8 mouse cellular contexts compared by ENCODE assay signal in genomic region chr5:124030386-124031067, GRCm38 (mm10). TPM values are rescaled to one million over a fixed set of nuclear protein-coding genes. Genes with fewer than 3 reads are reported as not detected.
A peak's percentile ranks its signal among the peaks of the same experiment; 100 is the strongest.
DNase-seq lines count a peak whose midpoint lies in the region; ATAC-seq lines count a peak whose summit lies in the region.

No protein-coding gene starts in this region.

- peak overlapping the region; percentile 87 for H3K4me2 ChIP-seq in lung, embryonic 15.5 days
- H3K4me2 ChIP-seq in hindbrain, embryonic 11.5 days (replicated peaks; ENCODE audit: low read depth, low read length), result peak overlapping the region; percentile 68
- peak overlapping the region; percentile 83 for H3K4me2 ChIP-seq in midbrain, embryonic 14.5 days (ENCODE audit: low read length)

- DNase-seq in lung, postnatal 4 days, result no peak
- peak; percentile 71 for DNase-seq in cerebellum, postnatal 10 days
- DNase-seq in hindbrain, embryonic 11.5 days (ENCODE audit: low spot score), result no peak
- DNase-seq in midbrain, embryonic 14.5 days, result peak; percentile 66
- no peak for DNase-seq in layer of hippocampus, adult 8-10 months (ENCODE audit: low spot score in 2 of 2)
- DNase-seq in frontal cortex, adult 2 months (ENCODE audit: extremely low spot score in 1 of 2, low spot score in 1 of 2), result no peak

- 35% methylated on average over 12 of the region's 12 CpGs for WGBS in lung, embryonic 15.5 days
- WGBS in hindbrain, embryonic 11.5 days, result 46% methylated on average over 12 of the region's 12 CpGs
- WGBS in midbrain, embryonic 14.5 days, result 12% methylated on average over 12 of the region's 12 CpGs

- H3K36me3 ChIP-seq in lung, embryonic 15.5 days, result no peaks in the 10 kb centered on the region
- H3K36me3 ChIP-seq in hindbrain, embryonic 11.5 days (ENCODE audit: control insufficient read depth, insufficient read depth, low read length), result no peaks in the 10 kb centered on the region
- no peaks in the 10 kb centered on the region for H3K36me3 ChIP-seq in midbrain, embryonic 14.5 days (ENCODE audit: control insufficient read depth, insufficient read depth, low read length)

- H3K4me3 ChIP-seq in lung, embryonic 15.5 days, result peak overlapping the region; percentile 86
- H3K4me3 ChIP-seq in hindbrain, embryonic 11.5 days (ENCODE audit: low read depth, low read length), result peak overlapping the region; percentile 89
- H3K4me3 ChIP-seq in midbrain, embryonic 14.5 days (replicated peaks; ENCODE audit: low read depth, low read length), result peak overlapping the region; percentile 95

- peak overlapping the region; percentile 94 for H3K27ac ChIP-seq in lung, embryonic 15.5 days
- H3K27ac ChIP-seq in hindbrain, embryonic 11.5 days (ENCODE audit: low read depth, low read length), result peak overlapping the region; percentile 81
- peak overlapping the region; percentile 93 for H3K27ac ChIP-seq in midbrain, embryonic 14.5 days (replicated peaks; ENCODE audit: low read depth, low read length)

- H3K27me3 ChIP-seq in lung, embryonic 15.5 days, result no peaks in the 10 kb centered on the region
- no peaks in the 10 kb centered on the region for H3K27me3 ChIP-seq in hindbrain, embryonic 11.5 days (ENCODE audit: control insufficient read depth, insufficient read depth, low read length)
- H3K27me3 ChIP-seq in midbrain, embryonic 14.5 days (ENCODE audit: control insufficient read depth, insufficient read depth, low read length), result no peaks in the 10 kb centered on the region

- H3K9ac ChIP-seq in lung, embryonic 15.5 days, result peak overlapping the region; percentile 96
- peak overlapping the region; percentile 92 for H3K9ac ChIP-seq in hindbrain, embryonic 11.5 days (ENCODE audit: low read depth, low read length)
- peak overlapping the region; percentile 96 for H3K9ac ChIP-seq in midbrain, embryonic 14.5 days (replicated peaks; ENCODE audit: low read length)

- H3K4me1 ChIP-seq in lung, embryonic 15.5 days, result peaks cover 53% of the 10 kb centered on the region
- peaks cover 12% of the 10 kb centered on the region for H3K4me1 ChIP-seq in hindbrain, embryonic 11.5 days (replicated peaks; ENCODE audit: control insufficient read depth, insufficient read depth, low read length)
- H3K4me1 ChIP-seq in midbrain, embryonic 14.5 days (ENCODE audit: control insufficient read depth, insufficient read depth, low read length), result peaks cover 32% of the 10 kb centered on the region

- no peaks in the 10 kb centered on the region for H3K9me3 ChIP-seq in lung, embryonic 15.5 days
- H3K9me3 ChIP-seq in hindbrain, embryonic 11.5 days (ENCODE audit: control insufficient read depth, low read length), result no peaks in the 10 kb centered on the region
- H3K9me3 ChIP-seq in midbrain, embryonic 14.5 days (ENCODE audit: control insufficient read depth, low read length), result no peaks in the 10 kb centered on the region

- no peak; the same call in 1 of the 2 replicates for ATAC-seq in lung, embryonic 15.5 days (ENCODE audit: borderline replicate concordance, extremely low read depth, low FRiP score, low TSS enrichment)
- no peak for ATAC-seq in hindbrain, embryonic 11.5 days (ENCODE audit: low FRiP score)
- ATAC-seq in midbrain, embryonic 14.5 days (ENCODE audit: low FRiP score, low TSS enrichment), result peak; percentile 2; the same call in 1 of the 2 replicates
- no peak for ATAC-seq in activated CD4-positive, CD25-positive, alpha-beta regulatory T cell, adult 4 months

RNA-seq across cellular contexts. Expression of gene Vps37b, which starts 1.5 kb away (rescaled TPM):
- 38.1 and 41.3 TPM in 2 replicates for polyA plus RNA-seq in lung, embryonic 15.5 days (2015; fragmentation: Nextera tagmentation; extraction: Ambion mirVana)
- polyA plus RNA-seq in hindbrain, embryonic 11.5 days (2014; fragmentation: Nextera tagmentation; extraction: Ambion mirVana), result 38.3 and 48.8 TPM in 2 replicates
- polyA plus RNA-seq in midbrain, embryonic 14.5 days (2014; fragmentation: Nextera tagmentation; extraction: Ambion mirVana), result 58.0 and 72.4 TPM in 2 replicates
- polyA plus RNA-seq in activated CD4-positive, CD25-positive, alpha-beta regulatory T cell, adult 4 months (2017; shearing (Covaris generic)), result 10 to 100 TPM; 17.6 to 22.8 TPM
- total RNA-seq in layer of hippocampus, adult 8-10 months (2022), result 10 to 100 TPM; 35.9 to 39.4 (median 36.6) TPM
- 46.3 and 53.0 TPM in 2 replicates for polyA plus RNA-seq in frontal cortex, adult 2 months (2012; rRNA removed)

RNA-seq across cellular contexts. Expression of gene Hip1r, which starts 57.1 kb away (rescaled TPM):
- polyA plus RNA-seq in lung, embryonic 15.5 days (2015; fragmentation: Nextera tagmentation; extraction: Ambion mirVana), result 11.8 and 13.3 TPM in 2 replicates
- 6.0 and 9.7 TPM in 2 replicates for polyA plus RNA-seq in hindbrain, embryonic 11.5 days (2014; fragmentation: Nextera tagmentation; extraction: Ambion mirVana)
- polyA plus RNA-seq in midbrain, embryonic 14.5 days (2014; fragmentation: Nextera tagmentation; extraction: Ambion mirVana), result 22.5 and 24.7 TPM in 2 replicates
- polyA plus RNA-seq in activated CD4-positive, CD25-positive, alpha-beta regulatory T cell, adult 4 months (2017; shearing (Covaris generic)), result 10 to 100 TPM in 1 of 2 experiments, 1 to 10 TPM in 1; 9.9 to 12.9 TPM
- 10 to 100 TPM; 33.5 to 47.0 (median 44.6) TPM for total RNA-seq in layer of hippocampus, adult 8-10 months (2022)
- 40.3 and 41.5 TPM in 2 replicates for polyA plus RNA-seq in frontal cortex, adult 2 months (2012; rRNA removed)

Comparison
In these comparisons a context has a peak if more than half of its experiments do, and no peak if none do; other contexts are left out.
1. DNase-seq: peak in cerebellum, postnatal 10 days (2 of 2) and midbrain, embryonic 14.5 days (single experiment); none in lung, postnatal 4 days (0 of 2), hindbrain, embryonic 11.5 days (single experiment), layer of hippocampus, adult 8-10 months (0 of 2) and frontal cortex, adult 2 months (0 of 2).
2. Peak in every context shown above with its lines, with median percentiles within 50 percentile points of each other: H3K27ac ChIP-seq, H3K4me2 ChIP-seq, H3K4me3 ChIP-seq and H3K9ac ChIP-seq.